Mouse (Mus musculus) liver, adult 2 months (tissue): Measurements from ENCODE around the gene Selenot. TPM values are rescaled to one million over a fixed set of nuclear protein-coding genes. Genes with fewer than 3 reads are reported as not detected.
"Not testable (repeated sequence)": the region's sequence is repeated elsewhere in the genome, so short reads cannot be mapped to it uniquely, and the experiment has no call there.

Source experiments
- DNase-seq: peaks from one replicate; pipeline ENCODE4 v3.0.0-alpha.2; 2011; ENCODE audit warnings: low read depth, low spot score; ENCODE audit errors: extremely low read depth
- H3K27ac ChIP-seq: fragments of 200-500 bp; replicated peaks from 2 replicates; pipeline ENCODE4 v1.5.1; 2012; ENCODE audit warnings: low read depth, mild to moderate bottlenecking, control low read depth, inconsistent platforms, low read length; ENCODE audit not compliant: insufficient read depth
- H3K27me3 ChIP-seq: fragments of 200-500 bp; 2 replicates; pipeline ENCODE4 v1.6.1; 2012; ENCODE audit warnings: mild to moderate bottlenecking, moderate library complexity, low read length, inconsistent platforms; ENCODE audit not compliant: control insufficient read depth, insufficient read depth
- H3K36me3 ChIP-seq: fragments of 200-500 bp; 2 replicates; pipeline ENCODE4 v1.6.1; 2012; ENCODE audit warnings: low read length, inconsistent platforms; ENCODE audit not compliant: control insufficient read depth, insufficient read depth
- H3K4me1 ChIP-seq: fragments of 200-500 bp; 2 replicates; pipeline ENCODE4 v1.6.1; 2011; ENCODE audit warnings: low read length; ENCODE audit not compliant: control insufficient read depth, insufficient read depth
- H3K4me3 ChIP-seq: fragments of 200-500 bp; 2 replicates; pipeline ENCODE4 v1.5.1; 2011; ENCODE audit warnings: low read depth, mild to moderate bottlenecking, control low read depth, low read length, moderate library complexity; ENCODE audit not compliant: insufficient read depth
- H3K79me2 ChIP-seq: fragments of 200-500 bp; 2 replicates; pipeline ENCODE4 v1.6.1; 2012; ENCODE audit warnings: inconsistent platforms, mild to moderate bottlenecking, low read length, moderate library complexity; ENCODE audit not compliant: control insufficient read depth, insufficient read depth
- H3K9ac ChIP-seq: fragments of 200-500 bp; 2 replicates; pipeline ENCODE4 v1.6.1; 2012; ENCODE audit warnings: low read depth, mild to moderate bottlenecking, control low read depth, inconsistent platforms, low read length
- CTCF ChIP-seq: fragments of 200-500 bp; IDR thresholded peaks from 2 replicates; pipeline ENCODE4 v1.5.1; 2011; ENCODE audit warnings: low read depth, low read length, control low read depth
- POLR2A ChIP-seq: fragments of 200-500 bp; IDR thresholded peaks from 2 replicates; pipeline ENCODE4 v1.6.1; 2011; ENCODE audit warnings: low read length, control low read depth; ENCODE audit not compliant: insufficient read depth; ENCODE audit errors: extremely low read depth
- WGBS: fragments of 180-500 bp; shearing (Covaris S2); methylation state at CpG from one replicate; pipeline ENCODE4 v1.1.7; 2018; 5-methylcytosine and 5-hydroxymethylcytosine counted together
- polyA plus RNA-seq: library from polyadenylated mRNA; depleted of rRNA; stranded (reverse); fragments of >200 nt; gene quantifications from 2 replicates; pipeline ENCODE4 v1.2.3, GENCODE M21; 2012
- total RNA-seq: library from RNA; depleted of rRNA; stranded (reverse); fragments of >200 nt; gene quantifications from 2 replicates; pipeline ENCODE4 v1.2.3, GENCODE M21; 2014

The Selenot gene
- total and polyA plus RNA-seq, 2 experiments, result 41.5 to 147 TPM

GRCm38 (mm10) chr3:58582788-58583426 is 6.5 kb downstream of the Selenot start:
- Histone ChIP-seq H3K4me1 (peaks cover 29% of the 10 kb centered on the region), H3K27ac (peak overlapping the region; percentile 64), H3K4me3 (no peak overlapping the region), H3K27me3 (no peaks in the 10 kb centered on the region), H3K9ac (no peak overlapping the region), H3K79me2 (peaks cover 24% of the 10 kb centered on the region), H3K36me3 (peaks cover 25% of the 10 kb centered on the region)
- peak; percentile 97 for DNase-seq
- TF ChIP-seq POLR2A (no peak), CTCF (no peak)
- WGBS, result 13% methylated on average over 5 of the region's 5 CpGs

GRCm38 (mm10) chr3:58590544-58590943 is 14.1 kb downstream of the Selenot start:
- H3K27me3 ChIP-seq, H3K4me3 ChIP-seq, DNase-seq, H3K9ac ChIP-seq, H3K27ac ChIP-seq, H3K4me1 ChIP-seq, H3K79me2 ChIP-seq: not testable (repeated sequence)
- 92% methylated on average over 4 of the region's 4 CpGs for WGBS
- peaks cover 52% of the 10 kb centered on the region for H3K36me3 ChIP-seq

- not testable (repeated sequence) for H3K27ac ChIP-seq, H3K27me3 ChIP-seq, DNase-seq, H3K4me3 ChIP-seq, H3K4me1 ChIP-seq, H3K79me2 ChIP-seq, H3K9ac ChIP-seq
- 97% methylated on average over 7 of the region's 7 CpGs for WGBS
- H3K36me3 ChIP-seq, result peaks cover 35% of the 10 kb centered on the region
These were observed 16.2 kb downstream of the Selenot start for GRCm38 (mm10) chr3:58592666-58593065.

GRCm38 (mm10) chr3:58593623-58594022 is 17.2 kb downstream of the Selenot start:
- Histone ChIP-seq H3K4me1 (no peaks in the 10 kb centered on the region), H3K79me2 (no peaks in the 10 kb centered on the region), H3K4me3 (no peak overlapping the region), H3K9ac (no peak overlapping the region), H3K36me3 (peaks cover 29% of the 10 kb centered on the region), H3K27ac (no peak overlapping the region), H3K27me3 (no peaks in the 10 kb centered on the region)
- DNase-seq, result no peak
- WGBS, result 31% methylated on average over 5 of the region's 5 CpGs
- TF ChIP-seq POLR2A (no peak), CTCF (no peak)

- H3K27me3 ChIP-seq, result no peaks in the 10 kb centered on the region
- DNase-seq, result no peak
- no peak overlapping the region for H3K9ac ChIP-seq
- H3K79me2 ChIP-seq, result no peaks in the 10 kb centered on the region
- no peaks in the 10 kb centered on the region for H3K36me3 ChIP-seq
- 87% methylated on average over 4 of the region's 4 CpGs for WGBS
- H3K4me1 ChIP-seq, result no peaks in the 10 kb centered on the region
- TF ChIP-seq CTCF (no peak), POLR2A (no peak)
- H3K4me3 ChIP-seq, result no peak overlapping the region
- H3K27ac ChIP-seq, result no peak overlapping the region
These were observed 32.1 kb downstream of the Selenot start for GRCm38 (mm10) chr3:58608506-58608905.

- Histone ChIP-seq H3K27ac (no peak overlapping the region), H3K4me3 (no peak overlapping the region), H3K4me1 (no peaks in the 10 kb centered on the region), H3K36me3 (no peaks in the 10 kb centered on the region), H3K27me3 (no peaks in the 10 kb centered on the region), H3K79me2 (no peaks in the 10 kb centered on the region), H3K9ac (no peak overlapping the region)
- TF ChIP-seq POLR2A (no peak), CTCF (no peak)
- DNase-seq, result no peak
- 87% methylated on average over 5 of the region's 5 CpGs for WGBS
These were observed 33.5 kb downstream of the Selenot start for GRCm38 (mm10) chr3:58609985-58610384.
